Mouse (Mus musculus) thymus, adult 2 months (tissue): ENCODE measurements around the gene Igf1r.

Experiments used
- CTCF ChIP-seq: fragments of 200-500 bp; IDR thresholded peaks from 2 replicates; pipeline ENCODE4 v1.5.1; 2012; ENCODE audit warnings: mild to moderate bottlenecking, control low read depth, low read length, moderate library complexity, borderline replicate concordance; ENCODE audit not compliant: control insufficient read depth, poor library complexity, insufficient read depth; ENCODE audit errors: extremely low read depth
- POLR2A ChIP-seq: fragments of 200-500 bp; IDR thresholded peaks from 2 replicates; pipeline ENCODE4 v1.6.1; 2012; ENCODE audit warnings: mild to moderate bottlenecking, low read length, control low read depth, moderate library complexity; ENCODE audit not compliant: control insufficient read depth, poor library complexity, insufficient read depth; ENCODE audit errors: extremely low read depth

GRCm38 (mm10) chr7:68270551-68270950, 317.9 kb downstream of the Igf1r start:
- TF ChIP-seq CTCF (no peak), POLR2A (no peak)
